Mouse (Mus musculus) thymus, adult 2 months (tissue): ENCODE measurements around the gene Camkk2. TPM values are rescaled to one million over a fixed set of nuclear protein-coding genes. Genes with fewer than 3 reads are reported as not detected.

ENCODE experiments used
- DNase-seq: peaks from one replicate; pipeline ENCODE4 v3.0.0; 2021
- H3K27ac ChIP-seq: fragments of 200-500 bp; 2 replicates; pipeline ENCODE4 v1.5.1; 2012; ENCODE audit warnings: low read length, control low read depth; ENCODE audit not compliant: control insufficient read depth, insufficient read depth
- H3K27me3 ChIP-seq: fragments of 200-500 bp; 2 replicates; pipeline ENCODE4 v1.6.1; 2012; ENCODE audit warnings: mild to moderate bottlenecking, low read length, moderate library complexity, mixed read lengths; ENCODE audit not compliant: control insufficient read depth, insufficient read depth
- H3K36me3 ChIP-seq: fragments of 200-500 bp; 2 replicates; pipeline ENCODE4 v1.6.1; 2012; ENCODE audit warnings: mild to moderate bottlenecking, low read length, moderate library complexity; ENCODE audit not compliant: control insufficient read depth, insufficient read depth
- H3K4me1 ChIP-seq: fragments of 200-500 bp; replicated peaks from 2 replicates; pipeline ENCODE4 v1.6.1; 2012; ENCODE audit warnings: low read length; ENCODE audit not compliant: control insufficient read depth, insufficient read depth
- H3K4me3 ChIP-seq: fragments of 200-500 bp; 2 replicates; pipeline ENCODE4 v1.5.1; 2012; ENCODE audit warnings: mild to moderate bottlenecking, low read length, control low read depth, moderate library complexity; ENCODE audit not compliant: control insufficient read depth, insufficient read depth
- CTCF ChIP-seq: fragments of 200-500 bp; IDR thresholded peaks from 2 replicates; pipeline ENCODE4 v1.5.1; 2012; ENCODE audit warnings: mild to moderate bottlenecking, control low read depth, low read length, moderate library complexity, borderline replicate concordance; ENCODE audit not compliant: control insufficient read depth, poor library complexity, insufficient read depth; ENCODE audit errors: extremely low read depth
- POLR2A ChIP-seq: fragments of 200-500 bp; IDR thresholded peaks from 2 replicates; pipeline ENCODE4 v1.6.1; 2012; ENCODE audit warnings: mild to moderate bottlenecking, low read length, control low read depth, moderate library complexity; ENCODE audit not compliant: control insufficient read depth, poor library complexity, insufficient read depth; ENCODE audit errors: extremely low read depth
- WGBS: fragments of 180-500 bp; shearing (Covaris S2); methylation state at CpG from one replicate; pipeline ENCODE4 v1.1.7; 2018; 5-methylcytosine and 5-hydroxymethylcytosine counted together
- polyA plus RNA-seq: library from polyadenylated mRNA; depleted of rRNA; stranded (reverse); fragments of >200 nt; gene quantifications from 2 replicates; pipeline ENCODE4 v1.2.3, GENCODE M21; 2012

The Camkk2 gene
- polyA plus RNA-seq, 1 experiment, result 31.1 TPM

DNA sequence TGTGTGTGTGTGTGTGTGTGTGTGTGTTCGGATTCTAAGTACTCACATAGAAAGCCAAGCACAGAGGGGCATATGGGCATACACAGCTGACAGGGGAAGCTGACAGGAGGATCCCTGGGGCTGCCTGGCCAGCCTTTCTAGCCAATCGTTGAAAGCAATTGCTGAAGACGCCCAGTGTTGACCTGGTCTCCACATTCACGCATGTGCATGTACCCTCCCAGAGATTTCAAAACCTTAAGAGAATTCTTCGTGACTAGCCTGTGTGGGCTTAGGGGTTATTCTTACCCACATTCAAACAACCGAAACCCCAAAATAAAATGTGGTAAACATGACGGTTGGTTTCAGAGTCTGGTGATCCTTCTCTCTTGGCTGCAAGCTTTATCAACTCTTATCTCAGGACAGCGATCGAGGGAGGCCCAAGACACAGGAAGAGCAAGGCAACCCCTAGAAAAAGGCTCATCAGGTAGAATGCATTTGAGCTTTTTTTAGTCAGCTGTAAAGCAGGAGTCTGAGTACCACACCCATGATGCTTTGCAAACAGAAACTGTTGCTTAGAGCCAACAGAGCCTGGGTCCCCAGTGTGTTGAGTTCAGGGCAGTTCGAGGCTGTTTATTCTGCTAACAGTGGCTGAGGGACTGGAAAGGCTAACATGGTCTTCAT, 81.0 kb downstream of the Camkk2 start:
- WGBS, result 19% methylated on average over 10 of the region's 10 CpGs
- no peaks in the 10 kb centered on the region for H3K27me3 ChIP-seq
- DNase-seq, result peak; percentile 38
- H3K27ac ChIP-seq, result peak overlapping the region; percentile 34
- H3K4me1 ChIP-seq, result peaks cover 19% of the 10 kb centered on the region
- H3K36me3 ChIP-seq, result no peaks in the 10 kb centered on the region
- TF ChIP-seq POLR2A, result no peak
- no peak for TF ChIP-seq CTCF
- no peak overlapping the region for H3K4me3 ChIP-seq

DNA sequence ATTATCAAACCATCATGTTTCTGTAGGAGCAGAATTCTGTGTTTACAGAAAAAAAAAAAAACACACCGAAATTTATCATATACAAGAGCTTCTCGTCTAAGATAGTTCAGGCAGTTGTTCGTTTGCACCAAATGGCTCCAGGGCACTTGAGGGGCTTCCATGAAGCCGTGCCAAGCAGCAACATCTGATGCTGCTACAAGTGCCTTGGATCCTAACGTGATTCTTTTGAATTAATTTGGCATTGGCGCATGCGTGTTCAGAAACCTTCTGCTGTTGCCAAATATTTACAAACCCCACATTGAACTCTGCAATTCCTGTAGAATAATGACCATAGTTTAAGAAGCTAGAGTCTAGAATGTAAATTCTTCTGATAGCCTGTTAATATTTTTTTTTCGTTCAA, 83.7 kb downstream of the Camkk2 start:
- no peak overlapping the region for H3K4me3 ChIP-seq
- H3K27me3 ChIP-seq, result no peaks in the 10 kb centered on the region
- H3K36me3 ChIP-seq, result no peaks in the 10 kb centered on the region
- no peak overlapping the region for H3K27ac ChIP-seq
- peaks cover 19% of the 10 kb centered on the region for H3K4me1 ChIP-seq
- WGBS, result 95% methylated on average over 8 of the region's 8 CpGs
- TF ChIP-seq POLR2A, result no peak
- TF ChIP-seq CTCF, result no peak
- DNase-seq, result no peak

DNA sequence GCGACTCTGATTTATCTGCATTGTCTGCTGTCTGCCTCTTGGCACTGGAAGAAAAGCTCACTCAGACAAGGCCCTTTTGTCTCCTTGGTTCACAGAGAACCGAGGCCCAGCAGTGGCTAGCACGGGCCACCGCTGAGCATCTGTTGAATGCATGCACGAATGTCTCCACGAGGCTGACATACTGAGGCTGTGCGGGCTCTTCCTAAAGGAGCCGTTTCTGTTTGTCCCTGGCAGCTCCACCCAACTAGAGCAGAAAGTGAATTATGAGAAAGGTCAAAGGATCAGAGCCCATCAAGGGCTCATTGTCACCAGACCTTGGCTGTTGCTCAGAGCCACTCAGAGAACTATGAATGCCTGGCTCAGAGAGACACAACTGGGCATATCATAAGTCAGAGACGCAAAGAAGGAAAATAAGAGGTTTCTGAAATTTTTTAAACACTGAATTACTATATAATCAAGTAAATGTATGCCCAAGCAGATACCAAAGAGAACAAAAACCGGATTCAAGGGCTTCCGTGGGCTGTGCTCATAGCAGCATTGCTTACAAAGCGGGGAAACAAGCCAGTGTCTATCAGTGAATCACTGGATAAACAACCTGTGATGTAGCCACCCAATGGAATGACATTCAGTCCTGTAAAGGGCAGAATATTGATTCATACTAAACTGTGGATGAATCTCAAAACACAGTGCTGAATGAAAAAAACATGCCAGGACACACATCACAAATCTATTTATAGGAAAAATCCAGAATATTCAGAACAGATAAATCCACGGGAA, 85.6 kb downstream of the Camkk2 start:
- Histone ChIP-seq H3K27ac (no peak overlapping the region), H3K27me3 (no peaks in the 10 kb centered on the region), H3K4me3 (no peak overlapping the region), H3K4me1 (peaks cover 11% of the 10 kb centered on the region), H3K36me3 (no peaks in the 10 kb centered on the region)
- TF ChIP-seq POLR2A, result no peak
- TF ChIP-seq CTCF, result no peak
- 94% methylated on average over 13 of the region's 13 CpGs for WGBS
- DNase-seq, result no peak

DNA sequence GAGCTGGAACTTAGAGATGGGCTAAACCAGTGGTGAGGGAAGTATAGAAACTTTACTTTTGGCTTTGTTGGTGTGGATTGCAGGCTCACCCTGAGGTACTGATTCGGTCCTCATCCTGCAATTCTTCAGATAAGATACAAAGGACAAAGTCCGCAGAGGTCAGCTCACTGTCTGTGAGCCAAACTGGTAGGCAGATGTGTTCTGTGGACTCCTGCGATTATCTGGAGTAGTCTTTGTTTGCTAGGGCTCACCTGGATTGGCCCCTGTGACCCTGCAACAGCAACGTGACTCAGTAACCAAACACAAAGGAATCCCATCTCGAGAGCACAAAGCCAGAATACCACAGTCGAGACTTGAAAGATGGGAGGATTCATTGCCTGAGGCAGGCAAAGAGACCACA, 88.7 kb downstream of the Camkk2 start:
- H3K27me3 ChIP-seq, result no peaks in the 10 kb centered on the region
- H3K4me3 ChIP-seq, result no peak overlapping the region
- no peak overlapping the region for H3K27ac ChIP-seq
- no peaks in the 10 kb centered on the region for H3K4me1 ChIP-seq
- no peak for TF ChIP-seq CTCF
- no peak for DNase-seq
- H3K36me3 ChIP-seq, result no peaks in the 10 kb centered on the region
- WGBS, result 85% methylated on average over 6 of the region's 6 CpGs

DNA sequence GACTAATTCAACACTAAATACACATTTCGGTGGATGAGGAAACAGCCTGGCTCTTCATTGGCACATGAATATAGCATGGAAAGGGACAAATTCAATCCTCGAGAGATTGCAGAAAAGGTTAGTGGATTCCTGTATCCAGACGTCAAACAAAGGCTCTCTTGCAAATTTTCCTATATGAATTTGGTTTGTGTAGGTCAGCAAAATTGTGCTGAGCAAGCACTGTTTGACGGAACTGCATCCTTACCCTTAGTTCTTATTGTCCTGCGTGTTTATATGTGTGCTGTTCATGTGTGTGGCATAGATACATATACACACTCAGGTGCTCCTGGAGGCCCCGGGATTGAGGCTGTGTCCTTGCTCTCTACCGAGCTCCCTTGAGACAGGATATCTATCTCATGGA, 90.1 kb downstream of the Camkk2 start:
- H3K27me3 ChIP-seq, result no peaks in the 10 kb centered on the region
- H3K4me1 ChIP-seq, result no peaks in the 10 kb centered on the region
- no peak overlapping the region for H3K4me3 ChIP-seq
- no peak overlapping the region for H3K27ac ChIP-seq
- 97% methylated on average over 7 of the region's 7 CpGs for WGBS
- H3K36me3 ChIP-seq, result no peaks in the 10 kb centered on the region
- no peak for DNase-seq
- no peak for TF ChIP-seq CTCF
- TF ChIP-seq POLR2A, result no peak

GRCm38 (mm10) chr5:122687391-122687790, 91.8 kb downstream of the Camkk2 start:
- TF ChIP-seq CTCF (no peak), POLR2A (no peak)
- H3K27me3 ChIP-seq, result no peaks in the 10 kb centered on the region
- no peak for DNase-seq
- no peaks in the 10 kb centered on the region; the same call in 1 of the 2 replicates for H3K4me1 ChIP-seq
- WGBS, result 93% methylated on average over 4 of the region's 4 CpGs
- H3K36me3 ChIP-seq, result no peaks in the 10 kb centered on the region
- H3K27ac ChIP-seq, result no peak overlapping the region
- no peak overlapping the region for H3K4me3 ChIP-seq
